17 mouse cellular contexts compared by ENCODE assay signal in genomic region chr13:28264399-28264798, GRCm38 (mm10). TPM values are rescaled to one million over a fixed set of nuclear protein-coding genes. Genes with fewer than 3 reads are reported as not detected.
DNase-seq lines count a peak whose midpoint lies in the region; ATAC-seq and TF ChIP-seq lines count a peak whose summit lies in the region.
"Had no signal": no experiment of that assay in that cellular context is flagged by ENCODE, and none has a peak within 500 bp of the region (broad histone marks: within the 10 kb centered on the region; RNA-seq: fewer than 3 reads in every experiment).

No protein-coding gene starts in this region.

- peak; percentile 31 for DNase-seq in embryo, embryonic 10 days (ENCODE audit: low spot score)
- no peak for DNase-seq in embryo, embryonic 9.5 days (ENCODE audit: extremely low spot score)
- DNase-seq in kidney, adult 2 months = no peak
- DNase-seq in lung, embryonic 14.5 days = peak; percentile 57
- DNase-seq in lung, adult 18-20 months = no peak
- DNase-seq in embryonic facial prominence, embryonic 14.5 days (ENCODE audit: low spot score) = peak; percentile 6
- DNase-seq: cerebellum, adult 11-12 months; gastrocnemius, adult 2 months; heart, postnatal 10 days; liver; thymus, postnatal 36 days had no signal

- no peak for ATAC-seq in kidney, embryonic 14.5 days (ENCODE audit: low FRiP score, low TSS enrichment)
- no peak for ATAC-seq in lung, embryonic 14.5 days (ENCODE audit: insufficient read depth)
- ATAC-seq in embryonic facial prominence, embryonic 14.5 days (ENCODE audit: low read depth) = no peak
- ATAC-seq in cerebellum, adult (ENCODE audit: insufficient number of reproducible peaks, low FRiP score, low TSS enrichment) = no peak
- ATAC-seq: forebrain, embryonic 14.5 days; inflammation-experienced regulatory T-cells, adult 6 months had no signal

- no peak overlapping the region for H3K4me3 ChIP-seq in kidney, adult 2 months (ENCODE audit: insufficient read depth, low read depth, low read length)
- no peak overlapping the region for H3K4me3 ChIP-seq in kidney, embryonic 14.5 days (ENCODE audit: low read length)
- no peak overlapping the region for H3K4me3 ChIP-seq in lung, embryonic 14.5 days (ENCODE audit: low read depth, low read length)
- H3K4me3 ChIP-seq in embryonic facial prominence, embryonic 14.5 days (ENCODE audit: low read depth, low read length) = no peak overlapping the region
- H3K4me3 ChIP-seq: gastrocnemius, adult 2 months; midbrain, embryonic 10.5 days had no signal

- no peaks in the 10 kb centered on the region for H3K4me1 ChIP-seq in kidney, adult 2 months (ENCODE audit: control insufficient read depth, insufficient read depth, low read length)
- H3K4me1 ChIP-seq in kidney, embryonic 14.5 days (ENCODE audit: control insufficient read depth, insufficient read depth, low read length) = no peaks in the 10 kb centered on the region
- no peaks in the 10 kb centered on the region for H3K4me1 ChIP-seq in lung, embryonic 14.5 days (ENCODE audit: insufficient read depth)
- no peaks in the 10 kb centered on the region for H3K4me1 ChIP-seq in embryonic facial prominence, embryonic 14.5 days (ENCODE audit: control insufficient read depth, insufficient read depth, low read length)
- H3K4me1 ChIP-seq: midbrain, embryonic 10.5 days had no signal

- H3K9me3 ChIP-seq in kidney, embryonic 14.5 days (ENCODE audit: control insufficient read depth, low read length) = no peaks in the 10 kb centered on the region
- no peaks in the 10 kb centered on the region for H3K9me3 ChIP-seq in lung, embryonic 14.5 days (ENCODE audit: low read depth, low read length)
- no peaks in the 10 kb centered on the region for H3K9me3 ChIP-seq in embryonic facial prominence, embryonic 14.5 days (ENCODE audit: control insufficient read depth, low read length)
- H3K9me3 ChIP-seq: midbrain, embryonic 10.5 days had no signal

- no peak overlapping the region for H3K4me2 ChIP-seq in kidney, embryonic 14.5 days (replicated peaks; ENCODE audit: low read depth, low read length)
- H3K4me2 ChIP-seq in lung, embryonic 14.5 days = no peak overlapping the region
- H3K4me2 ChIP-seq in embryonic facial prominence, embryonic 14.5 days (ENCODE audit: low read depth, low read length) = no peak overlapping the region

- H3K27me3 ChIP-seq in kidney, adult 2 months (replicated peaks; ENCODE audit: control insufficient read depth, insufficient read depth, low read length) = no peaks in the 10 kb centered on the region
- H3K27me3 ChIP-seq in kidney, embryonic 14.5 days (ENCODE audit: control insufficient read depth, insufficient read depth, low read length) = no peaks in the 10 kb centered on the region
- H3K27me3 ChIP-seq in lung, embryonic 14.5 days (ENCODE audit: insufficient read depth, low read length) = no peaks in the 10 kb centered on the region
- no peaks in the 10 kb centered on the region for H3K27me3 ChIP-seq in embryonic facial prominence, embryonic 14.5 days (replicated peaks; ENCODE audit: control insufficient read depth, insufficient read depth, low read length)
- H3K27me3 ChIP-seq: CH12.LX had no signal

- WGBS in kidney, adult 2 months = 33% methylated on average over 1 of the region's 1 CpGs
- WGBS in kidney, embryonic 14.5 days = 12% methylated on average over 1 of the region's 1 CpGs
- 15% methylated on average over 1 of the region's 1 CpGs for WGBS in lung, embryonic 14.5 days
- 24% methylated on average over 1 of the region's 1 CpGs for WGBS in embryonic facial prominence, embryonic 14.5 days

- no peaks in the 10 kb centered on the region for H3K36me3 ChIP-seq in kidney, adult 2 months (ENCODE audit: control insufficient read depth, insufficient read depth, low read length)
- no peaks in the 10 kb centered on the region for H3K36me3 ChIP-seq in kidney, embryonic 14.5 days (ENCODE audit: control insufficient read depth, insufficient read depth, low read length)
- H3K36me3 ChIP-seq in lung, embryonic 14.5 days (ENCODE audit: insufficient read depth) = no peaks in the 10 kb centered on the region
- H3K36me3 ChIP-seq in embryonic facial prominence, embryonic 14.5 days (ENCODE audit: control insufficient read depth, insufficient read depth, low read length) = no peaks in the 10 kb centered on the region
- H3K36me3 ChIP-seq: midbrain, embryonic 10.5 days had no signal

- no peak overlapping the region for H3K9ac ChIP-seq in kidney, embryonic 14.5 days (ENCODE audit: low read depth, low read length)
- H3K9ac ChIP-seq in lung, embryonic 14.5 days = no peak overlapping the region
- H3K9ac ChIP-seq in embryonic facial prominence, embryonic 14.5 days (ENCODE audit: low read depth, low read length) = no peak overlapping the region

- TF ChIP-seq CTCF in kidney, adult 2 months (conservative IDR thresholded peaks at IDR 0.05; ENCODE audit: insufficient read depth, insufficient read length, low read depth, low read length) = 0 out of 2 replicates have a peak, but pooled peaks have one; percentile 5
- TF ChIP-seq CTCF in lung, embryonic 14.5 days (IDR thresholded peaks at IDR 0.05; ENCODE audit: low read depth) = peak; percentile 52

- no peak for TF ChIP-seq POLR2A in kidney, adult 2 months (IDR thresholded peaks at IDR 0.05; ENCODE audit: low read depth, low read length)

- no peak overlapping the region for H3K27ac ChIP-seq in kidney, adult 2 months (ENCODE audit: insufficient read depth, low read depth, low read length)
- H3K27ac ChIP-seq in kidney, embryonic 14.5 days (ENCODE audit: low read depth, low read length) = no peak overlapping the region
- H3K27ac ChIP-seq in lung, embryonic 14.5 days (ENCODE audit: low read depth) = no peak overlapping the region
- no peak overlapping the region for H3K27ac ChIP-seq in embryonic facial prominence, embryonic 14.5 days (replicated peaks; ENCODE audit: low read depth, low read length)
- H3K27ac ChIP-seq: gastrocnemius, adult 2 months; midbrain, embryonic 10.5 days had no signal

RNA-seq across cellular contexts. Expression of gene Gm11361, which starts 7.1 kb away (rescaled TPM):
- polyA plus RNA-seq in kidney, adult 2 months (2012; rRNA removed) = 0.67 and 1.5 TPM in 2 replicates
- polyA plus RNA-seq in kidney, embryonic 14.5 days (2014; fragmentation: Nextera tagmentation; extraction: Ambion mirVana) = 5.4 and 6.7 TPM in 2 replicates
- 3.0 and 6.1 TPM in 2 replicates for polyA plus RNA-seq in lung, embryonic 14.5 days (2014; fragmentation: Nextera tagmentation; extraction: Ambion mirVana)
- polyA plus RNA-seq in embryonic facial prominence, embryonic 14.5 days (2014; fragmentation: Nextera tagmentation; extraction: Ambion mirVana) = 6.2 and 6.7 TPM in 2 replicates

Comparison
In these comparisons a context has a peak if more than half of its experiments do, and no peak if none do; other contexts are left out.
1. DNase-seq: peak in embryo, embryonic 10 days (single experiment), lung, embryonic 14.5 days (single experiment) and embryonic facial prominence, embryonic 14.5 days (single experiment); none in embryo, embryonic 9.5 days (single experiment), kidney, adult 2 months (single experiment) and lung, adult 18-20 months (0 of 2).